Mouse (Mus musculus): Measurements from ENCODE around the gene Zfp646. TPM values are rescaled to one million over a fixed set of nuclear protein-coding genes. Genes with fewer than 3 reads are reported as not detected.
A peak's percentile ranks its signal among the peaks of the same experiment; 100 is the strongest.

Gene Zfp646
- total and polyA plus RNA-seq, 3 experiments: 8.0 to 18.9 (median 17.7) TPM

DNA sequence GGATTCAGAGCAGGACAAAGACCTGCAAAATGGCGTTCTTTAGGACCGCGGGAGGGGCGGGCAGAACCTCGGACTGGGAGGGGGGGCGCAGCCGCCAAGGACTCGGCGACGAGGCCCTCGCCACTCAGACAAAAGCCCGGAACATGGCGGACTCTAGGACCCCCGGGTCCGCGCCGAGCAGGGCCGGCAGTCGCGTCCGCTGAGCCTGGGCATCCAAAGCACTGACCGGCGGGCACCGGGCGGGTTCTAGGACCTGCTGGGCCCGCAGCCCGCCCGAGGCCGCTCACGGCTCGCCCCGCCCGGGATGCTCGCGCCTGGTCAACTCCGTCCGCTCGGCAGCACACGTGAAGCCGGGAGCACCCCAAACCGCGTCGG lies 407 bp upstream of the Zfp646 start:
- 0 out of 2 replicates have a peak, but pooled peaks have one; percentile 13 for TF ChIP-seq EP300 (IDR thresholded peaks at IDR 0.05; ENCODE audit: insufficient read depth, low read depth, low read length)
- TF ChIP-seq CTCF (IDR thresholded peaks at IDR 0.05): no peak
- peak; percentile 39; the same call in 1 of the 2 replicates for TF ChIP-seq POLR2A (IDR thresholded peaks at IDR 0.05; ENCODE audit: insufficient read depth, low read depth, low read length)
- under 1% methylated on average over 43 of the region's 43 CpGs for WGBS
- Histone ChIP-seq H3K9ac (ENCODE audit: low read depth, low read length) (peak overlapping the region; percentile 92), H3K36me3 (ENCODE audit: control insufficient read depth, insufficient read depth, low read length) (no peaks in the 10 kb centered on the region; the same call in 1 of the 2 replicates), H3K79me2 (replicated peaks; ENCODE audit: control insufficient read depth, insufficient read depth, low read length) (peaks cover 2% of the 10 kb centered on the region; the same call in 1 of the 2 replicates), H3K27ac (peak overlapping the region; percentile 94), H3K27me3 (ENCODE audit: control insufficient read depth, insufficient read depth, low read length) (no peaks in the 10 kb centered on the region), H3K4me3 (peak overlapping the region; percentile 98), H3K4me1 (ENCODE audit: control insufficient read depth, insufficient read depth, low read length) (peaks cover 3% of the 10 kb centered on the region)
- peak; percentile 95 to 96 for DNase-seq
- intact Hi-C loops (cut with DNase I): loop anchor here (1.0 to 5.0 kb wide), 6 partner anchors 33 to 398 kb away; partner anchors contain the start of genes Fbrs, Hsd3b7, Kat8 and Setd1a

DNA sequence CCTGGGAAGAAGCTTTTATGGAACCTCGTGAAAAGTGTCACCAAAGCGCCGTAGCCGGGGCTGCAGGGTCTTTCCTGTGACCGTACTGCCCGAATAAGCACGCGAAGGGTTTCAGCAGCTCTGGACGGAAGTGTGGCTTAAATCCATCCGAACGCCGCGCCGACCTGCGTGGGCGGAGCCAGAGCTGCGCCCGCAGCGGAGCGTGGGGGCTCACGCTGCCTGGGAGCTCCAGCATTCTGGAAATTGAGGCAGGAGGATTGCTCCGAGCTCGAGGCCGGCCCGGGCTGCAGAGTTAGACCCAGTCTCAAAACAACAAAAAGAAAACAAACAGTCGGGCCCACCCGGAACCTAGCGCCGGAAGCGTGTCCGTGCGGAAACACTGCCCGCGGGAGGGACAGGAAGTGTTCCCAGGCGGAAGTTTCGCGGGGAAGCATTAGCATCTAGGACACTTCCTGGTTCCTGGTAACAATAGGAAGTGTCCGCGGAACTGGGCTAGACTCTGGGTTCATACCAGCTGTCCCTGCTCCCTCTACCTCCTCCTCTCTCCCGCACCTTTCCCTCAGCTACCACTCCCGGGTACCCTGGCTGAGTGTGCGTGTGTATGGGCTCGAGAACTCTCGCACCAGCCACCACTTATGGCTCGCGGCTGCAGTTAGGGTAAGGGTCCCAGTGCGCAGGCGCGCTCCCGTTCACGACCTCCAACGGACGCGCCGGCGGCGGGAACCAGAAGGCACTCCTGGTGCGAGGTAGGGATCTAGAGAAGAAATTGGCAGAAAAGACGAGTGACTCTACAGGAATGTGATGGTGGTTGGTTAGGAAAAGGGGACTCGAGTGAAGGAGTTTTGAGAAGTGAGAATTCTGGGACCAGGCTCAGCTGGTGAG lies 687 bp downstream of the Zfp646 start, which contains the start of gene Zfp668:
TSS of gene Zfp668 (minus strand) at position 362 of the 882 bp plus-strand sequence.
- under 1% methylated on average over 60 of the region's 60 CpGs for WGBS
- peaks cover 3% of the 10 kb centered on the region for H3K4me1 ChIP-seq (ENCODE audit: control insufficient read depth, insufficient read depth, low read length)
- peak; percentile 91 to 92 for DNase-seq
- H3K9ac ChIP-seq (ENCODE audit: low read depth, low read length): peak within 1 kb of the TSS; percentile 92
- peak within 1 kb of the TSS; percentile 94 for H3K27ac ChIP-seq
- intact Hi-C loops (cut with DNase I): loop anchor here (1.0 to 5.0 kb wide), 5 partner anchors 36 to 399 kb away; partner anchors contain the start of genes Fbrs, Hsd3b7, Kat8 and Setd1a
- H3K36me3 ChIP-seq (ENCODE audit: control insufficient read depth, insufficient read depth, low read length): no peaks in the 10 kb centered on the region; the same call in 1 of the 2 replicates
- H3K4me3 ChIP-seq: peak within 1 kb of the TSS; percentile 98
- TF ChIP-seq POLR2A (IDR thresholded peaks at IDR 0.05; ENCODE audit: insufficient read depth, low read depth, low read length) (peak; percentile 82), EP300 (IDR thresholded peaks at IDR 0.05; ENCODE audit: insufficient read depth, low read depth, low read length) (peak; percentile 93; the same call in 1 of the 2 replicates), CTCF (IDR thresholded peaks at IDR 0.05) (no peak)
- no peaks in the 10 kb centered on the region for H3K27me3 ChIP-seq (ENCODE audit: control insufficient read depth, insufficient read depth, low read length)
- peaks cover 2% of the 10 kb centered on the region; the same call in 1 of the 2 replicates for H3K79me2 ChIP-seq (replicated peaks; ENCODE audit: control insufficient read depth, insufficient read depth, low read length)

DNA sequence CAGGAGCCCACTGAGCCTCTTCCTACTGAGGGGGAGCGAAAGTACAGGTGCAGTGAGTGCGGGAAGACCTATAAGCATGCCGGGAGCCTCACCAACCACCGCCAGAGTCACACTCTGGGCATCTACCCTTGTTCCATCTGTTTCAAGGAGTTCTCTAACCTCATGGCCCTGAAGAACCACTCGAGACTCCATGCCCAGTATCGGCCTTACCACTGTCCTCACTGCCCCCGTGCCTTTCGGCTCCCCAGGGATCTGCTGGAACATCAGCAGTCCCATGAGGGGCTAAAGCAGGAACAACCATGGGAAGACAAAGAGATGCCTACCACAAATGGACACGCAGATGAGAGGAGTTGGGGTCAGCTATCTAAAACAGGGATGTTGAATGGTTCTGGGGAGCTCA lies 3.3 kb downstream of the Zfp646 start:
- H3K4me1 ChIP-seq (ENCODE audit: control insufficient read depth, insufficient read depth, low read length): peaks cover 6% of the 10 kb centered on the region
- WGBS: 92% methylated on average over 9 of the region's 9 CpGs
- H3K36me3 ChIP-seq (ENCODE audit: control insufficient read depth, insufficient read depth, low read length): no peaks in the 10 kb centered on the region; the same call in 1 of the 2 replicates
- H3K79me2 ChIP-seq (replicated peaks; ENCODE audit: control insufficient read depth, insufficient read depth, low read length): peaks cover 5% of the 10 kb centered on the region
- intact Hi-C loops (cut with DNase I): loop anchor here (5.0 kb wide), 3 partner anchors 102 to 402 kb away; partner anchors contain the start of genes Fbrs, Setd1a and Zfp629
- H3K4me3 ChIP-seq: no peak overlapping the region
- DNase-seq: no peak
- no peak overlapping the region for H3K27ac ChIP-seq
- TF ChIP-seq EP300 (IDR thresholded peaks at IDR 0.05; ENCODE audit: insufficient read depth, low read depth, low read length) (no peak), CTCF (IDR thresholded peaks at IDR 0.05) (no peak), POLR2A (IDR thresholded peaks at IDR 0.05; ENCODE audit: insufficient read depth, low read depth, low read length) (no peak)
- H3K9ac ChIP-seq (ENCODE audit: low read depth, low read length): no peak overlapping the region
- no peaks in the 10 kb centered on the region for H3K27me3 ChIP-seq (ENCODE audit: control insufficient read depth, insufficient read depth, low read length)

DNA sequence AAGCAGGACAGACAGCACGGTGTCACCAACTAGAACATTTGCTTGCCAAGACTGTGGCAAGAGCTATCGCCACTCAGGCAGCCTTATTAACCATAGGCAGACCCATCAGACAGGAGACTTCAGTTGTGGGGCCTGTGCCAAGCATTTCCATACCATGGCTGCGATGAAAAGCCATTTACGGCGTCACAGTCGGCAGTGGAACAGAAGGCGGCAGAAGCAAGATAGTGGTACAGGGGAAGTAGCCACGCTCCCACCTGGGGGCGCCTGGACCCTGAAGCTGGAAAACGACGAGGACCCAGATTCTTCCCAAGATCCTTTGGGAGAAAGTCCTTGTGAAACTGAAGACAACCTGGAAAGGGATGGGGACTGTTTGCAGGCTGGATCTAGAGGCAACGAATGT lies 4.4 kb downstream of the Zfp646 start:
- intact Hi-C loops (cut with DNase I): no loop called here
- TF ChIP-seq CTCF (IDR thresholded peaks at IDR 0.05) (no peak), POLR2A (IDR thresholded peaks at IDR 0.05; ENCODE audit: insufficient read depth, low read depth, low read length) (no peak), EP300 (IDR thresholded peaks at IDR 0.05; ENCODE audit: insufficient read depth, low read depth, low read length) (no peak)
- Histone ChIP-seq H3K27ac (no peak overlapping the region), H3K9ac (ENCODE audit: low read depth, low read length) (no peak overlapping the region), H3K4me1 (ENCODE audit: control insufficient read depth, insufficient read depth, low read length) (peaks cover 5% of the 10 kb centered on the region), H3K79me2 (replicated peaks; ENCODE audit: control insufficient read depth, insufficient read depth, low read length) (peaks cover 5% of the 10 kb centered on the region), H3K4me3 (no peak overlapping the region), H3K36me3 (ENCODE audit: control insufficient read depth, insufficient read depth, low read length) (no peaks in the 10 kb centered on the region; the same call in 1 of the 2 replicates), H3K27me3 (ENCODE audit: control insufficient read depth, insufficient read depth, low read length) (no peaks in the 10 kb centered on the region)
- WGBS: 75% methylated on average over 12 of the region's 12 CpGs
- no peak for DNase-seq

DNA sequence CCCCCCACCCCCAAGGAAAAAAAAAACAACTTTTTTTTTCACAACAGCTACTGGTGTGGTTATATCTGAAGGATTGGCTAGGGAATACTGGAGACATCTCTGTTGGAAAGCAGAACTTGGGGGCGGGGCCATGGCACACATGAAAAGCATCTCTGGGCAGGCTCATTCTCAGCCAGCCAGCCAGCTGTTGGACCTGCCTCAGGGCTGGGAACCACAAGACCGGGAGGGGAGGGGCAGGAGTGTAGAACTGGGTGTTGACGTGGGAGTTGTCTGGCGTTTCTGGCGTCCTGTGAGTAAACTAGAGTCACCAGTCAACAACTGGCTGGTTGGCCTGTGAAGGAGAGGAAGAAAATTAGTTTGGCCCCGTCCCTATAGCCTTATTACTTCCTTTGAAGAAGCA lies 9.9 kb downstream of the Zfp646 start:
- TF ChIP-seq CTCF (IDR thresholded peaks at IDR 0.05): no peak
- no peak for TF ChIP-seq POLR2A (IDR thresholded peaks at IDR 0.05; ENCODE audit: insufficient read depth, low read depth, low read length)
- TF ChIP-seq EP300 (IDR thresholded peaks at IDR 0.05; ENCODE audit: insufficient read depth, low read depth, low read length): no peak
- peak; percentile 77 to 86 for DNase-seq
- no peak overlapping the region for H3K4me3 ChIP-seq
- no peak overlapping the region for H3K9ac ChIP-seq (ENCODE audit: low read depth, low read length)
- H3K27ac ChIP-seq: peak overlapping the region; percentile 9; the same call in 1 of the 2 replicates
- intact Hi-C loops (cut with DNase I): no loop called here
- H3K4me1 ChIP-seq (ENCODE audit: control insufficient read depth, insufficient read depth, low read length): peaks cover 3% of the 10 kb centered on the region
- H3K79me2 ChIP-seq (replicated peaks; ENCODE audit: control insufficient read depth, insufficient read depth, low read length): peaks cover 3% of the 10 kb centered on the region
- 35% methylated on average over 6 of the region's 6 CpGs for WGBS
- H3K27me3 ChIP-seq (ENCODE audit: control insufficient read depth, insufficient read depth, low read length): no peaks in the 10 kb centered on the region
- no peaks in the 10 kb centered on the region for H3K36me3 ChIP-seq (ENCODE audit: control insufficient read depth, insufficient read depth, low read length)

Data from heart, adult 2 months (tissue).